Mouse (Mus musculus) frontal cortex, postnatal 14 days (tissue): Measurements from ENCODE around the gene Trim41.
"Not testable (repeated sequence)": the region's sequence is repeated elsewhere in the genome, so short reads cannot be mapped to it uniquely, and the experiment has no call there.

ENCODE experiments used
- DNase-seq, 2 experiments: peaks; one replicate each; pipeline ENCODE4 v3.0.0; 2022; ENCODE audit warnings: low spot score in 2 of 2

Trim41 gene

GRCm38 (mm10) chr11:48816800-48817665 is at the start of gene Trim41:
Trim41 (minus strand) TSS chr11:48817353.
- peak; percentile 98 to 99 for DNase-seq

- DNase-seq = no peak
Measured at GRCm38 (mm10) chr11:48866481-48866880, 49.3 kb upstream of the Trim41 start.

GRCm38 (mm10) chr11:48863808-48864207 is 46.7 kb upstream of the Trim41 start:
- DNase-seq = no peak

- no peak for DNase-seq
Measured at GRCm38 (mm10) chr11:48862784-48863319, 45.7 kb upstream of the Trim41 start.

GRCm38 (mm10) chr11:48859014-48859413 is 41.9 kb upstream of the Trim41 start:
- no peak for DNase-seq

GRCm38 (mm10) chr11:48853474-48854180 is 36.5 kb upstream of the Trim41 start:
- DNase-seq = peak; percentile 81 to 94

GRCm38 (mm10) chr11:48852624-48853473 is 35.7 kb upstream of the Trim41 start:
- no peak for DNase-seq

GRCm38 (mm10) chr11:48852190-48852589 is 35.0 kb upstream of the Trim41 start:
- no peak for DNase-seq

GRCm38 (mm10) chr11:48851270-48851995 is 34.3 kb upstream of the Trim41 start:
- DNase-seq = no peak

GRCm38 (mm10) chr11:48850240-48850639 is 33.1 kb upstream of the Trim41 start:
- no peak for DNase-seq

GRCm38 (mm10) chr11:48846881-48847280 is 29.7 kb upstream of the Trim41 start:
- no peak for DNase-seq

GRCm38 (mm10) chr11:48846362-48846761 is 29.2 kb upstream of the Trim41 start:
- DNase-seq = not testable (repeated sequence)

GRCm38 (mm10) chr11:48845244-48845815 is 28.2 kb upstream of the Trim41 start:
- no peak for DNase-seq

- DNase-seq = no peak
Measured at GRCm38 (mm10) chr11:48844309-48844708, 27.2 kb upstream of the Trim41 start.

- DNase-seq = no peak
Measured at GRCm38 (mm10) chr11:48843202-48843601, 26.0 kb upstream of the Trim41 start.

- DNase-seq = no peak
Measured at GRCm38 (mm10) chr11:48842378-48842792, 25.2 kb upstream of the Trim41 start.

GRCm38 (mm10) chr11:48841213-48841612 is 24.1 kb upstream of the Trim41 start:
- no peak for DNase-seq

GRCm38 (mm10) chr11:48840805-48841204 is 23.7 kb upstream of the Trim41 start:
- DNase-seq = no peak

GRCm38 (mm10) chr11:48838879-48839680 is 21.9 kb upstream of the Trim41 start:
- no peak for DNase-seq
